Mouse (Mus musculus) intestine, embryonic 15.5 days (tissue): ENCODE measurements around the gene Adamts12. TPM values are rescaled to one million over a fixed set of nuclear protein-coding genes. Genes with fewer than 3 reads are reported as not detected.

ENCODE experiments used
- ATAC-seq: fragments of 200-750 bp; cut with Nextera tagmentation; 2 replicates; pipeline ENCODE4 v1.8.0; 2017; ENCODE audit warnings: moderate TSS enrichment, moderate library complexity
- H3K27ac ChIP-seq: fragments of 300-500 bp; sonication (generic); 2 replicates; pipeline ENCODE4 v1.5.1; 2015; ENCODE audit warnings: mild to moderate bottlenecking, inconsistent platforms
- H3K27me3 ChIP-seq: fragments of 300-500 bp; sonication (generic); replicated peaks from 2 replicates; pipeline ENCODE4 v1.6.1; 2015; ENCODE audit warnings: inconsistent platforms
- H3K36me3 ChIP-seq: fragments of 300-500 bp; sonication (generic); 2 replicates; pipeline ENCODE4 v1.6.1; 2015; ENCODE audit warnings: inconsistent platforms
- H3K4me1 ChIP-seq: fragments of 300-500 bp; sonication (generic); replicated peaks from 2 replicates; pipeline ENCODE4 v1.6.1; 2015; ENCODE audit warnings: inconsistent platforms
- H3K4me2 ChIP-seq: fragments of 300-500 bp; sonication (generic); replicated peaks from 2 replicates; pipeline ENCODE4 v1.6.1; 2015; ENCODE audit warnings: mild to moderate bottlenecking, inconsistent platforms
- H3K4me3 ChIP-seq: fragments of 300-500 bp; sonication (generic); replicated peaks from 2 replicates; pipeline ENCODE4 v1.5.1; 2015; ENCODE audit warnings: inconsistent platforms
- H3K9ac ChIP-seq: fragments of 300-500 bp; sonication (generic); 2 replicates; pipeline ENCODE4 v1.6.1; 2015; ENCODE audit warnings: inconsistent platforms
- H3K9me3 ChIP-seq: fragments of 300-500 bp; sonication (generic); 2 replicates; pipeline ENCODE4 v1.6.1; 2016; ENCODE audit warnings: inconsistent platforms
- WGBS: fragments of 180-500 bp; shearing (Covaris S2); methylation state at CpG from one replicate; pipeline ENCODE4 v1.1.7; 2015; 5-methylcytosine and 5-hydroxymethylcytosine counted together
- polyA plus RNA-seq: library from polyadenylated mRNA; unstranded; fragments of >200 nt; fragmentation: Nextera tagmentation; extraction: Ambion mirVana; gene quantifications from 2 replicates; pipeline ENCODE4 v1.2.1, GENCODE M21; 2015

Gene Adamts12
- polyA plus RNA-seq, 1 experiment from 2014 or later: 1.9 TPM

- H3K4me3 ChIP-seq: no peak overlapping the region
- H3K4me2 ChIP-seq: no peak overlapping the region
- no peaks in the 10 kb centered on the region for H3K27me3 ChIP-seq
- H3K4me1 ChIP-seq: no peaks in the 10 kb centered on the region
- no peaks in the 10 kb centered on the region for H3K36me3 ChIP-seq
- no peaks in the 10 kb centered on the region for H3K9me3 ChIP-seq
- no peak overlapping the region for H3K27ac ChIP-seq
- ATAC-seq: no peak
- WGBS: 38% methylated on average over 2 of the region's 2 CpGs
- H3K9ac ChIP-seq: no peak overlapping the region
Measured at GRCm38 (mm10) chr15:11364112-11364511, 299.5 kb downstream of the Adamts12 start.

GRCm38 (mm10) chr15:11364795-11365194 lies 300.2 kb downstream of the Adamts12 start:
- Histone ChIP-seq H3K27me3 (no peaks in the 10 kb centered on the region), H3K4me3 (no peak overlapping the region), H3K9me3 (no peaks in the 10 kb centered on the region), H3K27ac (no peak overlapping the region), H3K4me2 (no peak overlapping the region), H3K4me1 (no peaks in the 10 kb centered on the region), H3K9ac (no peak overlapping the region), H3K36me3 (no peaks in the 10 kb centered on the region)
- ATAC-seq: no peak
- 100% methylated on average over 1 of the region's 1 CpGs for WGBS

GRCm38 (mm10) chr15:11369572-11369971 lies 305.0 kb downstream of the Adamts12 start:
- no peak overlapping the region for H3K9ac ChIP-seq
- no peaks in the 10 kb centered on the region for H3K27me3 ChIP-seq
- WGBS: 60% methylated on average over 3 of the region's 3 CpGs
- H3K4me3 ChIP-seq: no peak overlapping the region
- no peak overlapping the region for H3K4me2 ChIP-seq
- H3K36me3 ChIP-seq: no peaks in the 10 kb centered on the region
- no peak for ATAC-seq
- no peaks in the 10 kb centered on the region for H3K9me3 ChIP-seq
- no peaks in the 10 kb centered on the region for H3K4me1 ChIP-seq
- no peak overlapping the region for H3K27ac ChIP-seq

GRCm38 (mm10) chr15:11370477-11371085 lies 306.0 kb downstream of the Adamts12 start:
- Histone ChIP-seq H3K27me3 (no peaks in the 10 kb centered on the region), H3K4me2 (no peak overlapping the region), H3K9me3 (no peaks in the 10 kb centered on the region), H3K9ac (no peak overlapping the region), H3K4me3 (no peak overlapping the region), H3K27ac (no peak overlapping the region), H3K36me3 (no peaks in the 10 kb centered on the region), H3K4me1 (no peaks in the 10 kb centered on the region)
- WGBS: 59% methylated on average over 7 of the region's 7 CpGs
- ATAC-seq: no peak

- 75% methylated on average over 8 of the region's 8 CpGs for WGBS
- ATAC-seq: no peak; the same call in 1 of the 2 replicates
- H3K36me3 ChIP-seq: peaks cover 1% of the 10 kb centered on the region; the same call in 1 of the 2 replicates
- H3K4me1 ChIP-seq: no peaks in the 10 kb centered on the region
- no peak overlapping the region for H3K4me3 ChIP-seq
- no peaks in the 10 kb centered on the region for H3K9me3 ChIP-seq
- no peak overlapping the region for H3K4me2 ChIP-seq
- H3K9ac ChIP-seq: no peak overlapping the region
- no peak overlapping the region for H3K27ac ChIP-seq
- no peaks in the 10 kb centered on the region for H3K27me3 ChIP-seq
Measured at GRCm38 (mm10) chr15:11379431-11380086, 315.0 kb downstream of the Adamts12 start.

- Histone ChIP-seq H3K9me3 (no peaks in the 10 kb centered on the region), H3K4me1 (no peaks in the 10 kb centered on the region), H3K4me3 (no peak overlapping the region), H3K36me3 (peaks cover 6% of the 10 kb centered on the region; the same call in 1 of the 2 replicates), H3K27me3 (no peaks in the 10 kb centered on the region), H3K9ac (no peak overlapping the region), H3K27ac (no peak overlapping the region), H3K4me2 (no peak overlapping the region)
- ATAC-seq: peak; percentile 60; the same call in 1 of the 2 replicates
- WGBS: 44% methylated on average over 8 of the region's 8 CpGs
Measured at GRCm38 (mm10) chr15:11380087-11380530, 315.5 kb downstream of the Adamts12 start.

- Histone ChIP-seq H3K9ac (no peak overlapping the region), H3K27ac (no peak overlapping the region), H3K9me3 (no peaks in the 10 kb centered on the region), H3K4me2 (no peak overlapping the region), H3K4me1 (no peaks in the 10 kb centered on the region), H3K4me3 (no peak overlapping the region), H3K27me3 (no peaks in the 10 kb centered on the region), H3K36me3 (peaks cover 6% of the 10 kb centered on the region)
- no peak for ATAC-seq
- WGBS: 80% methylated on average over 8 of the region's 8 CpGs
Measured at GRCm38 (mm10) chr15:11380616-11381015, 316.0 kb downstream of the Adamts12 start.

GRCm38 (mm10) chr15:11382585-11382984 lies 318.0 kb downstream of the Adamts12 start:
- H3K4me2 ChIP-seq: no peak overlapping the region
- H3K36me3 ChIP-seq: peaks cover 19% of the 10 kb centered on the region
- H3K27me3 ChIP-seq: no peaks in the 10 kb centered on the region
- no peak for ATAC-seq
- H3K4me1 ChIP-seq: no peaks in the 10 kb centered on the region
- WGBS: 83% methylated on average over 12 of the region's 12 CpGs
- no peak overlapping the region for H3K4me3 ChIP-seq
- H3K9me3 ChIP-seq: no peaks in the 10 kb centered on the region
- no peak overlapping the region for H3K9ac ChIP-seq
- no peak overlapping the region for H3K27ac ChIP-seq

GRCm38 (mm10) chr15:11383796-11384195 lies 319.2 kb downstream of the Adamts12 start:
- Histone ChIP-seq H3K27ac (no peak overlapping the region), H3K9me3 (no peaks in the 10 kb centered on the region), H3K36me3 (peaks cover 27% of the 10 kb centered on the region), H3K9ac (no peak overlapping the region), H3K4me2 (no peak overlapping the region), H3K27me3 (no peaks in the 10 kb centered on the region), H3K4me1 (no peaks in the 10 kb centered on the region), H3K4me3 (no peak overlapping the region)
- ATAC-seq: no peak
- WGBS: 96% methylated on average over 21 of the region's 21 CpGs

GRCm38 (mm10) chr15:11392903-11393302 lies 328.3 kb downstream of the Adamts12 start:
- no peaks in the 10 kb centered on the region for H3K9me3 ChIP-seq
- no peak overlapping the region for H3K4me2 ChIP-seq
- H3K4me3 ChIP-seq: no peak overlapping the region
- H3K27me3 ChIP-seq: no peaks in the 10 kb centered on the region
- H3K9ac ChIP-seq: no peak overlapping the region
- peaks cover 54% of the 10 kb centered on the region for H3K36me3 ChIP-seq
- WGBS: 95% methylated on average over 16 of the region's 16 CpGs
- no peak overlapping the region for H3K27ac ChIP-seq
- no peaks in the 10 kb centered on the region; the same call in 1 of the 2 replicates for H3K4me1 ChIP-seq
- no peak for ATAC-seq

- H3K4me3 ChIP-seq: no peak overlapping the region
- no peak overlapping the region for H3K4me2 ChIP-seq
- peaks cover 26% of the 10 kb centered on the region for H3K36me3 ChIP-seq
- H3K9ac ChIP-seq: no peak overlapping the region
- H3K9me3 ChIP-seq: no peaks in the 10 kb centered on the region
- no peak overlapping the region for H3K27ac ChIP-seq
- H3K4me1 ChIP-seq: peaks cover 5% of the 10 kb centered on the region; the same call in 1 of the 2 replicates
- H3K27me3 ChIP-seq: no peaks in the 10 kb centered on the region
- WGBS: 92% methylated on average over 6 of the region's 6 CpGs
- no peak for ATAC-seq
Measured at GRCm38 (mm10) chr15:11396421-11396820, 331.8 kb downstream of the Adamts12 start.
